Mouse (Mus musculus): ENCODE data around the gene Krtap10-10.
"Not testable (repeated sequence)": the region's sequence is repeated elsewhere in the genome, so short reads cannot be mapped to it uniquely, and the experiment has no call there.

Krtap10-10 gene

DNA sequence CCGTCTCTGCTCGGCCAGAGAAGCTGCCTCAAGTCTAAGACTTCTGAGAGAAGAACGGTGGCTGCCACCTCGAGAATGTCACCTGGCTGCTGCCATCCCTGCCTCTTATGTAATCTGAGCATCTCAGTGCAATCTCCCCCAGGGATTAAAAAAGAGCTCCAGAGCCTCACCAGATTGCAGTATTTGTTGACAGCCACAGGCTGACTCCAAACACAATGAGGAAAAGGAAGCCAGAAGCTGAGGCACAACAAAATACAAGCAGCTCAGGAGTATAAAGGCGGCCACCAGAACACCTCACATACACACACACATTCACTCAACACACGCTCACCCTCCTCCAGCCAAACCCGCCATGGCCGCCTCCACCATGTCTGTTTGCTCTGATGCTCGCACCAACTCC lies at the start of gene Krtap10-10:
TSS of gene Krtap10-10 (plus strand) at position 301 of the 400 bp plus-strand sequence.
- DNase-seq, result no peak

GRCm38 (mm10) chr10:77787876-77788275 lies 47.9 kb upstream of the Krtap10-10 start, which contains the start of gene Gm7137:
Gene Gm7137 (minus strand): TSS chr10:77788200.
- not testable (repeated sequence) for DNase-seq

- DNase-seq, result no peak
These were observed 47.1 kb upstream of the Krtap10-10 start for GRCm38 (mm10) chr10:77788621-77789020.

GRCm38 (mm10) chr10:77794976-77795375 lies 40.8 kb upstream of the Krtap10-10 start, which contains the start of gene Gm9639:
Gene Gm9639 (minus strand): TSS chr10:77795076.
- no peak for DNase-seq

DNA sequence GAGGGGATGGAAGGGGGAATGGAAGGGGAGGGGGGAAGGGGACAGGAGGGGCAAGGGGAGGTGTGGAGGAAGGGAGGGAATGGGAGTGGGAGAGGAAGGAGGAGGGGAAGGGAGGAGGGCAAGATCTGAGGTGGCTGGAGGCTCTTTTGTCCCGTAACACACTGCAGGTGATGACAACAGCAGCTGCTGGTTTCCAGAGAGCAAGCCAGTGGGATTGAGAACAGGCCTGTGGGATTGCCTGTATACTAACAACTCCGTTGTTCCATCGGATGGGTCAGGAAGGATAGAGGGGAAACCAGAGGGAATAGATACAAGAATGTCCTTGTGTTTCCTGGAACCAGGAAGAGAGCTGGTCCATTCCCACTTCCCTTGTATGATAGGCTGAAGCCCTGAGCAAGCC lies 38.1 kb upstream of the Krtap10-10 start:
- no peak for DNase-seq

- DNase-seq, result not testable (repeated sequence)
These were observed 37.4 kb upstream of the Krtap10-10 start for GRCm38 (mm10) chr10:77798164-77798920.

DNA sequence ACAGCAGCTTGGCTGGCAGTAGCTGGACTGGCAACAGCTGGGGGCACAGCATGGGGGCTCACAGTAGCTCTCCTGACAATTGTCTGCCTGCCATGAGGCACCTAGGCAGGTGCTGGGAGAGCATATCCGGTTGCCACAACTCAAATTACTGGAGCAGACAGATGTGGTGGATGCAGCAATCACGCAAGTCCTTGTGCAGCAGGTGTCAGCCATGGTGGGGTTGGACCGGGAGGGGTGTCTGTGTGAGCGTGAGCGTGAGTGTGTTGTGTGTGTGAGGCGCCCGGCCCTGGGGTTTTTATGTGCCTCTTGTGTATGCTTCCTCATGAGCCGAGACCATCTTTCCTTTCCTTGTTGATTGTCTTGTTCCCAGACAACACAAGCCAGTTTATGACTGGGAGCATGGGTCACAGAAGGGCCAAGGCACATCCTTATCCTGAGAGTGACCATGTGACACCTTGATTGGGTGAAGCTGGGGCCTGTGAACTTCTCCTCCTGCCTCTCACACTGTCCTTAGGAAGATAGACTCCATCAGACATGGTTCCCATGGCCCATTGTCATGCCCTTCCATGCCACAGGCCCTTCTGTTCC lies 36.7 kb upstream of the Krtap10-10 start, which contains the start of gene Gm19668:
TSS of gene Gm19668 (minus strand) at position 213 of the 588 bp plus-strand sequence.
- DNase-seq, result no peak

DNA sequence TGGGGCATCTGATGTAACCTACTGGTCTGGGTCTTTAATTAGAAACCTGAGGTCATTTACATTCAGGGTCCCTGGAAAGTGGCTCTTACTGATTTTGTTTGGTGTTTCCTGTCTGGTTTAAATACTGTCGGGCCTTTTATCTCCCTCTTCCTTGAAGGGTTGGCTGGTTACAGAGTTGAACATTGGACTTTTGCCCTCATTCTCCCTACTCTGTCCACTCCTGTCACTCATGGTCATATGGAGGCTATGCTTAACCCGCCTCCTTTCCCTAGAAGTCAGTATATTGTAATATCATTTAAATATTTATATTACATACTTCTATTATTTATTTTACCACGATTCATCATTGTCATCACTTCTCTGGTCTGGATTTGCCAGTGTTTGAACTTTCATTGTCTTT lies 31.7 kb upstream of the Krtap10-10 start:
- no peak for DNase-seq

GRCm38 (mm10) chr10:77811743-77812142 lies 24.0 kb upstream of the Krtap10-10 start, which contains the start of gene Gm9507:
Gene Gm9507 (minus strand): TSS chr10:77811843.
- DNase-seq, result no peak

DNA sequence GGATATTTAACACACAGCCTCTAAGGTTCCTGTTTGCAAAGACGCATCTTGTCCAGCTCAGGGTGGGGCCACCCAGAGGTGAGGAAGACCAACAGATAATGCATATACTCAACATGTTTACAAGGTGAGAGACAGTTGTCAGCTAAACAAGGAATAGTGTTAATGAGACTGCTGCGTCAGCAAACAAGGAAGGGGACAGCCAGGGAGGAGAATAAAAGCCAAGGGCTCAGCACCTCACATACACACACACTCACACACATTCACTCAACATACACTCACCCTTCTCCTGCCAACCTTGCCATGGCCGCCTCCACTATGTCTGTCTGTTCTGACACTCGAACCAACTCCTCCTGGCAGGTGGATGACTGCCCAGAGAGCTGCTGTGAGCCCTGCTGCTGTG lies 21.4 kb upstream of the Krtap10-10 start, which contains the start of gene Gm2696:
TSS of gene Gm2696 (plus strand) at position 301 of the 400 bp plus-strand sequence.
- DNase-seq, result no peak

DNA sequence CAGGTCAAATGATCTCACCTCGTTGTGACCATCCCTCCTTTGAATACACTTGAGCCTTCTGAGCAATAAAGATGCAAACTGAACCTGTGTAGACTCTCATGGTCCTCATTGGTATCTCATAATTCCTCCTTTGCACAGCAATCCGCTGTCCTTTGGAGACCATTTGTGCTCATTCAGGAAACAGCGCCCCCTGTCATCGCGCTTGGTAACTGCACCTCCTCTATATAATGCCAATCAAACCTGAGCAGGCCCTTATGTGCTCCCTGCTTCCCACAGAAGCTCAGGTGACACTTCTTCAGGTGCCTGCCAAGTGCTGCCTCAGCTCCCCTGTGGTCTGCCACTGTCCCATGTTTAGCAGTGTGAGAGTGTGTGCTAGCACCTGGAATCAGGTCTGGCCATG lies 20.2 kb upstream of the Krtap10-10 start:
- DNase-seq, result no peak

DNA sequence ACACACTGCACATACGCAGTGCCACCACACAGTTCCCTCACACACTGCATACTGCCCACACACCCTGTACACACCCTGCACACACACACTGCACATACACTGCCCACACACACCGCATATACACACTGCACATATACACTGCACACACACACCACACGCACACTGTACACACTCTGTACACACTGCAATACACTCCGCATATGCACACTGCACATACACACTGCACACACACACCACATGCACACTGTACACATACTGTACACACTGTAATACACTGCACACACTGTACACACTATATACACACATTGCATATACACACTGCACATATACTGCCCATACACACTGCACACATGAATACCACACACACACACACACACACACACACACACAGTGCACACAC lies 17.2 kb upstream of the Krtap10-10 start:
- DNase-seq, result no peak

DNA sequence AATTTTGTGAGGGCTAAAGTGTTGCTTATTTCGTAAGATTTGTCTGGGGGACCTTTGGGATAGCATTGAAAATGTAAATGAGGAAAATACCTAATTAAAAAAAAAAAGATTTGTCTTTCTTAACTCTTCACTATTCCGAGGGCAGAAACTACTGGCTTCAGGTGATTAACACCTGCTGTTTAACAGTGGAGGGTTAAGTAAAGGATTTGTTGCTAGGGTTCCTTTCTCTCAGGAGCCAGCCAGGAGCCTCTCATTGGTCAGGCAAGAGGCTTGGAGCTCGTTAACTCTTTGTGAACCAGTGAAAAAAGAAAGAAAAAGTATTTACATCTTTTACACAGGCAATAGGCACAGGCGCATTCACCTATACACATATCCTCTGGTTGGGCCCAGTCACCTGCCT lies 16.5 kb upstream of the Krtap10-10 start:
- no peak for DNase-seq

DNA sequence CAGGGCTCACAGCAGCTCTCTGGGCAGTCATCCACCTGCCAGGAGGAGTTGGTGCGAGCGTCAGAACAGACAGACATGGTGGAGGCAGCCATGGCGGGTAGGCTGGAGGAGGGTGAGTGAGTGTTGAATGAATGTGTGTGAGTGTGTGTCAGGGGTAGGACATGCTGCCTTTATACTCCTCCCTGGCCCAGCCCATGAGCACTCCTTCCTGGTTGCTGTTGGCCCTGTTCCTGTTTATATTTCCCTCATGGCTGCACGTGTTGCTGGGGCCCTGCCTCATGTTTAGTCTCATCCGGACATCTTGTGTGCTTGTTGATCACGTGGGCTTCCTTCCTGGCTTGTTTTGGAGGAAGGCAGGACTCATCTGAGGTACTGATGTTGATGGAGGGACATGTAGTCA lies 8.8 kb upstream of the Krtap10-10 start, which contains the start of gene Krtap10-4:
TSS of gene Krtap10-4 (minus strand) at position 145 of the 400 bp plus-strand sequence.
- DNase-seq, result no peak

GRCm38 (mm10) chr10:77839006-77839405 lies 3.3 kb downstream of the Krtap10-10 start:
- no peak for DNase-seq

- no peak for DNase-seq
These were observed 10.8 kb downstream of the Krtap10-10 start, which contains the start of gene Gm36176 for GRCm38 (mm10) chr10:77846503-77846902. Gene Gm36176 (plus strand): TSS chr10:77846803.

DNA sequence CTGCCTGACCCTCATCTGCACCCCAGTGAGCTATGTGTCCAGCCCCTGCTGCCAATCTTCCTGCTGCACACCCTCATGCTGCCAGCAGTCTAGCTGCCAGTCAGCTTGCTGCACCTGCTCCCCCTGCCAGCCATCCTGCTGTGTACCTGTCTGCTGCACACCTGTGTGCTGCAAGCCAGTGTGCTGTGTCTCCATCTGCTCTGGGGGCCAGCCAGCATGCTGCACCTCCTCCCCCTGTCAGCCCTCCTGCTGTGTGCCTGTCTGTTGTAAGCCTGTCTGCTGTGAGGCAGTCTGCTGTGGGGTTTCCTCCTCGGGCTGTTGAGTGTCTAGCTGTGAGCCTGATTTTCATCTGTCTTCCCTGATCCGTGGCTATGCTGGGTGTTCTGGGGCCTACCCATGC lies 11.2 kb downstream of the Krtap10-10 start:
- DNase-seq, result no peak

DNA sequence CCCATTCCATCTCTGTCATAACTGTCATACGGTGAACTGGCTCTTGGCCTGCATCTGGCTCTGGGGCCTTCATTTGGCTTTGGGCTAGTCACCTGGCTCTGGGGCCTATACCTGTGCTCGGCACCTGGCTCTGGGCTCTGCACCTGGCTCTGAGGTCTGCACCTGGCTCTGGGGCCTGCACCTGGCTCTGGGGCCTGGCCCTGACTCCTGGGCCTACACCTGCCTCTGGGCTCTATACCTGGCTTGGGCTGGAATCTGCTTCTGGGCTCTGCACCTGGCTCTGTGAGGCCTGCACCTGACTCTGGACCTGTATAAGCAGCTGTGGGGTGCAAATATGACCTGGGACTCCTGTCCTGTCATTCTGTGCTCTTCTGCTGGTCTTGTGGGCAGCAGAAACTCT lies 11.8 kb downstream of the Krtap10-10 start:
- no peak for DNase-seq

GRCm38 (mm10) chr10:77852559-77852958 lies 16.8 kb downstream of the Krtap10-10 start, which contains the start of gene Gm10318:
Gene Gm10318 (plus strand): TSS chr10:77852859.
- DNase-seq, result no peak

GRCm38 (mm10) chr10:77861675-77862074 lies 25.9 kb downstream of the Krtap10-10 start, which contains the start of gene Gm3285:
Gene Gm3285 (plus strand): TSS chr10:77861975.
- DNase-seq, result no peak

GRCm38 (mm10) chr10:77864067-77864761 lies 28.5 kb downstream of the Krtap10-10 start:
- peak; percentile 83 for DNase-seq

GRCm38 (mm10) chr10:77864762-77865143 lies 29.0 kb downstream of the Krtap10-10 start:
- DNase-seq, result no peak

DNA sequence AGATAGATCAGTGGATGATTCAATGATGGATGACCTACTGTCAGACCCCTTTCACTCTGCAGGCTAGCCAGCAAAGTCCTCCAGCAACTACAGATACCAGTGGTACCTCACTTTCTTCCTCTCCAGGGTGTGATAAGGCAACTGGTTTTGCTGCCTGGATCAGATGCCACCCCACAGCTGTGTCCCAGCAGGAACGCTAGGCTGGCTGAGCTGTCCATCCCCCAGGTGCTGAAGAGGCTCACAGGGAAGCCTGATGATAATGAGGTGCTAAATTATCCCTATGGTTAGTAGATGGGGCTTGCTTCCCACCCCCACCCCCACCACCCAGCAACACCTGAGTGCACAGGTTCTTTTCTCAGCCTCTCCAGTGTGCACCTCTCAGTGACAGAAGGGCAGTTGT lies 31.8 kb downstream of the Krtap10-10 start:
- no peak for DNase-seq

Data from kidney, adult 11 months (tissue).